ENCODE assay signal across 14 mouse cellular contexts in the genomic region with DNA sequence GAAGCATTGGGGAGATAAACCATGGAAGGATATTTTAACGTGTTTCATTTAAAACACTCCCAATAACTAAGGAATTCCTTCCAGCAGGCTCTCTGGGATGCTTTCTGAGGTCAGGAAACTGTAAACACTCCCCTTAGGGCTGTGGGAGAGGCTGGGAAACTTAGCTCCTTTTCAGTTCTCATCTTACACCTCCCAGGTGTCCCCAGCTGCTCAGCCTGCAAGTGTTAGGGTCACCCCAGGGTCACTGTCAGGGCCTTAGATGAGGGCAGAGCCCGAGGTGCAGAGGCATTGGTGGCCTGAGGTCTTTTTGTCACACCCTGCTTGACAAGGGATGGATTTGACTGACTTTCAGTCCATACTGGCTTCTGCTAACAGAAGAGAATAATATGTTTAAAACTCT. TPM values are rescaled to one million over a fixed set of nuclear protein-coding genes. Genes with fewer than 3 reads are reported as not detected.
DNase-seq lines count a peak whose midpoint lies in the region; ATAC-seq and TF ChIP-seq lines count a peak whose summit lies in the region.
"Had no signal": no experiment of that assay in that cellular context is flagged by ENCODE, and none has a peak within 500 bp of the region (broad histone marks: within the 10 kb centered on the region; RNA-seq: fewer than 3 reads in every experiment).

No protein-coding gene starts in this region.

- H3K36me3 ChIP-seq in hindbrain, embryonic 10.5 days = no peaks in the 10 kb centered on the region
- no peaks in the 10 kb centered on the region for H3K36me3 ChIP-seq in hindbrain, embryonic 16.5 days (ENCODE audit: control insufficient read depth, insufficient read depth, low read length)
- H3K36me3 ChIP-seq in embryonic facial prominence, embryonic 12.5 days = no peaks in the 10 kb centered on the region
- H3K36me3 ChIP-seq in limb, embryonic 14.5 days (ENCODE audit: control insufficient read depth, insufficient read depth, low read length) = peaks cover 5% of the 10 kb centered on the region; the same call in 1 of the 2 replicates

- no peak for DNase-seq in hindbrain, embryonic 10.5 days (ENCODE audit: low spot score)
- peak; percentile 34 for DNase-seq in R1 (ENCODE audit: low read depth, low spot score)
- DNase-seq in limb, embryonic 14.5 days (ENCODE audit: low spot score) = peak; percentile 49
- no peak for DNase-seq in layer of hippocampus, postnatal 25 days (ENCODE audit: extremely low spot score in 1 of 2, low spot score in 1 of 2)
- DNase-seq: adrenal gland, postnatal 36 days; heart, adult 2 months; layer of hippocampus, adult 9-11 months; right cerebral cortex, postnatal 14 days; thymus, postnatal 4 days had no signal

- no peak overlapping the region for H3K4me3 ChIP-seq in hindbrain, embryonic 10.5 days
- no peak overlapping the region for H3K4me3 ChIP-seq in hindbrain, embryonic 16.5 days (ENCODE audit: low read length)
- no peak overlapping the region for H3K4me3 ChIP-seq in embryonic facial prominence, embryonic 12.5 days
- no peak overlapping the region for H3K4me3 ChIP-seq in limb, embryonic 14.5 days (replicated peaks; ENCODE audit: low read length)
- H3K4me3 ChIP-seq: heart, adult 2 months had no signal

- no peak for TF ChIP-seq POLR2A in limb, embryonic 14.5 days (IDR thresholded peaks at IDR 0.05; ENCODE audit: borderline replicate concordance, extremely low read depth, insufficient read depth, insufficient read length)

- H3K9ac ChIP-seq in hindbrain, embryonic 16.5 days (ENCODE audit: low read depth, low read length) = no peak overlapping the region
- 0 out of 2 replicates have a peak overlapping the region, but pooled peaks have one; percentile 15 for H3K9ac ChIP-seq in embryonic facial prominence, embryonic 12.5 days
- no peak overlapping the region for H3K9ac ChIP-seq in limb, embryonic 14.5 days (ENCODE audit: low read depth, low read length, severe bottlenecking)
- H3K9ac ChIP-seq: hindbrain, embryonic 14.5 days had no signal

- no peaks in the 10 kb centered on the region for H3K27me3 ChIP-seq in hindbrain, embryonic 10.5 days (ENCODE audit: insufficient read depth, poor library complexity, severe bottlenecking)
- no peaks in the 10 kb centered on the region for H3K27me3 ChIP-seq in hindbrain, embryonic 16.5 days (replicated peaks; ENCODE audit: control insufficient read depth, insufficient read depth, low read length)
- no peaks in the 10 kb centered on the region for H3K27me3 ChIP-seq in embryonic facial prominence, embryonic 12.5 days
- H3K27me3 ChIP-seq in limb, embryonic 14.5 days (ENCODE audit: control insufficient read depth, insufficient read depth, low read length) = no peaks in the 10 kb centered on the region

- ATAC-seq in hindbrain, embryonic 16.5 days = no peak
- ATAC-seq in embryonic facial prominence, embryonic 12.5 days (ENCODE audit: insufficient number of reproducible peaks, insufficient read depth, low FRiP score, low TSS enrichment) = no peak
- peak; percentile 36; the same call in 1 of the 2 replicates for ATAC-seq in limb, embryonic 14.5 days (ENCODE audit: low FRiP score, low read depth)
- no peak for ATAC-seq in granulocyte monocyte progenitor cell, adult 5-6 weeks (replicated peaks; ENCODE audit: poor library complexity, severe bottlenecking)

- no peaks in the 10 kb centered on the region for H3K9me3 ChIP-seq in hindbrain, embryonic 10.5 days
- no peaks in the 10 kb centered on the region for H3K9me3 ChIP-seq in hindbrain, embryonic 16.5 days (ENCODE audit: control insufficient read depth, low read length)
- H3K9me3 ChIP-seq in embryonic facial prominence, embryonic 12.5 days = no peaks in the 10 kb centered on the region
- H3K9me3 ChIP-seq in limb, embryonic 14.5 days (ENCODE audit: control insufficient read depth, low read length) = no peaks in the 10 kb centered on the region

- 0 out of 2 replicates have a peak overlapping the region, but pooled peaks have one; percentile 60 for H3K27ac ChIP-seq in hindbrain, embryonic 10.5 days
- no peak overlapping the region for H3K27ac ChIP-seq in hindbrain, embryonic 16.5 days (ENCODE audit: low read depth, low read length)
- H3K27ac ChIP-seq in embryonic facial prominence, embryonic 12.5 days = peak overlapping the region; percentile 73
- peak overlapping the region; percentile 56 for H3K27ac ChIP-seq in limb, embryonic 14.5 days (replicated peaks; ENCODE audit: low read depth, low read length)
- H3K27ac ChIP-seq: heart, adult 2 months; hindbrain, embryonic 14.5 days had no signal

- peaks cover 31% of the 10 kb centered on the region for H3K4me1 ChIP-seq in hindbrain, embryonic 10.5 days (replicated peaks)
- peaks cover 9% of the 10 kb centered on the region for H3K4me1 ChIP-seq in hindbrain, embryonic 16.5 days (ENCODE audit: control insufficient read depth, insufficient read depth, low read depth, low read length)
- H3K4me1 ChIP-seq in embryonic facial prominence, embryonic 12.5 days = peaks cover 50% of the 10 kb centered on the region
- H3K4me1 ChIP-seq in limb, embryonic 14.5 days (ENCODE audit: control insufficient read depth, insufficient read depth, low read length) = peaks cover 42% of the 10 kb centered on the region

- no peak overlapping the region for H3K4me2 ChIP-seq in hindbrain, embryonic 16.5 days (ENCODE audit: low read length)
- H3K4me2 ChIP-seq in embryonic facial prominence, embryonic 12.5 days (replicated peaks) = peak overlapping the region; percentile 14; the same call in 1 of the 2 replicates
- H3K4me2 ChIP-seq in limb, embryonic 14.5 days (replicated peaks; ENCODE audit: low read depth, low read length, severe bottlenecking) = peak overlapping the region; percentile 11; the same call in 1 of the 2 replicates
- H3K4me2 ChIP-seq: hindbrain, embryonic 14.5 days; liver, embryonic 11.5 days had no signal

- WGBS in hindbrain, embryonic 10.5 days = 9% methylated on average over 2 of the region's 2 CpGs
- 18% methylated on average over 2 of the region's 2 CpGs for WGBS in hindbrain, embryonic 16.5 days
- 2% methylated on average over 2 of the region's 2 CpGs for WGBS in embryonic facial prominence, embryonic 12.5 days
- WGBS in limb, embryonic 14.5 days = 2% methylated on average over 2 of the region's 2 CpGs

RNA-seq across cellular contexts. Expression of a gene that starts 35.8 kb away (rescaled TPM):
- 46.9 and 54.5 TPM in 2 replicates for polyA plus RNA-seq in hindbrain, embryonic 10.5 days (2016; fragmentation: Nextera tagmentation; extraction: Ambion mirVana)
- polyA plus RNA-seq in hindbrain, embryonic 16.5 days (2015; fragmentation: Nextera tagmentation; extraction: Ambion mirVana) = 28.5 and 34.3 TPM in 2 replicates
- polyA plus RNA-seq in embryonic facial prominence, embryonic 12.5 days (2016; fragmentation: Nextera tagmentation; extraction: Ambion mirVana) = 98.4 and 112 TPM in 2 replicates
- 82.2 and 82.3 TPM in 2 replicates for polyA plus RNA-seq in limb, embryonic 14.5 days (2012; rRNA removed)
- 88.8 and 96.9 TPM in 2 replicates for polyA plus RNA-seq in limb, embryonic 14.5 days (2014; fragmentation: Nextera tagmentation; extraction: Ambion mirVana)
- not detected in 2 replicates for total RNA-seq in granulocyte monocyte progenitor cell, adult 5-6 weeks (2014; fragmentation: Nextera tagmentation)
- not detected in 2 replicates for total RNA-seq in granulocyte monocyte progenitor cell, adult 5-6 weeks (2017)
- total RNA-seq in layer of hippocampus, postnatal 25 days (2021) = 10 to 100 TPM; 47.7 to 49.8 TPM

Comparison
In these comparisons a context has a peak if more than half of its experiments do, and no peak if none do; other contexts are left out.
1. DNase-seq: peak in R1 (single experiment) and limb, embryonic 14.5 days (single experiment); none in hindbrain, embryonic 10.5 days (single experiment) and layer of hippocampus, postnatal 25 days (0 of 2).